Mouse (Mus musculus) embryonic stem cell, embryonic (primary cell): ENCODE results near the gene Slain1.

Experiments used
- CTCF ChIA-PET, 4 experiments: fragments of 300-600 bp in 2 of 4; fragments of 350-600 bp in 2 of 4; sonication (Branson Sonifier 250); formaldehyde crosslinking; loops; one replicate each; lab custom pipeline; 2022; ENCODE audit warnings: inconsistent platforms in 2 of 4; lab: Charles Lee
- POLR2A ChIA-PET, 4 experiments: fragments of 300-600 bp in 2 of 4; fragments of 350-600 bp in 2 of 4; sonication (Branson Sonifier 250); formaldehyde crosslinking; loops; one replicate each; lab custom pipeline; 2022; ENCODE audit warnings: antibody characterized with exemption in 4 of 4, inconsistent platforms in 1 of 4; lab: Charles Lee

Gene Slain1

DNA sequence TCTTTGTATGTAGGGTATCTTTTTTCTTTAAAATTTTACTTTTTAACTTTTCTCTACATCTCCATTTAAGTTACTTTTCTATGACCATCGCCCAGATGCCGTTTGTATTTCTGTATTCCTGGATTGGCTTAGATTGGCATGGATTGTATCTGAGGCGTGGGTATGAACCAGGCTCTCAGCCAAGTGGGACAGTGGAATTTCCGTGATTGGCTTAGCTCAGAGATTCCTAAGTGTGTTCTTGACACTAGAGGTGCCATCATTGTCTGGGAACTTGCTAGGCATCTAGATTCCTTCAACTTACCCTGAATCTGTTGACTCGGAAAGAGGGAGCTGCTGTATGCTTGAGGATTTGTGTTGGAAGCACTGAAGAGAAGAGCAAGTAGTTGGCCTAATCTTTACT is 5.4 kb downstream of the Slain1 start:
- POLR2A ChIA-PET, result interaction anchor here in 1 of 4 experiments (0.6 kb wide), 1 partner anchor 1432 kb away, joined by 3 read pairs; no protein-coding TSS in a partner anchor

GRCm38 (mm10) chr14:103657876-103658275 is 7.8 kb downstream of the Slain1 start:
- ChIA-PET POLR2A (interaction anchor here in 1 of 4 experiments (0.6 kb wide), 1 partner anchor 26 kb away, joined by 3 read pairs; no protein-coding TSS in a partner anchor), CTCF (no interaction called here)

More for the DNA sequence above, 5.4 kb downstream of the Slain1 start:
- CTCF ChIA-PET, result no interaction called here

- CTCF ChIA-PET, result no interaction called here
- POLR2A ChIA-PET, result no interaction called here
Observed at GRCm38 (mm10) chr14:103663026-103663425, 13.0 kb downstream of the Slain1 start.

- POLR2A ChIA-PET, result no interaction called here
- CTCF ChIA-PET, result no interaction called here
Observed at GRCm38 (mm10) chr14:103664391-103664790, 14.4 kb downstream of the Slain1 start.

DNA sequence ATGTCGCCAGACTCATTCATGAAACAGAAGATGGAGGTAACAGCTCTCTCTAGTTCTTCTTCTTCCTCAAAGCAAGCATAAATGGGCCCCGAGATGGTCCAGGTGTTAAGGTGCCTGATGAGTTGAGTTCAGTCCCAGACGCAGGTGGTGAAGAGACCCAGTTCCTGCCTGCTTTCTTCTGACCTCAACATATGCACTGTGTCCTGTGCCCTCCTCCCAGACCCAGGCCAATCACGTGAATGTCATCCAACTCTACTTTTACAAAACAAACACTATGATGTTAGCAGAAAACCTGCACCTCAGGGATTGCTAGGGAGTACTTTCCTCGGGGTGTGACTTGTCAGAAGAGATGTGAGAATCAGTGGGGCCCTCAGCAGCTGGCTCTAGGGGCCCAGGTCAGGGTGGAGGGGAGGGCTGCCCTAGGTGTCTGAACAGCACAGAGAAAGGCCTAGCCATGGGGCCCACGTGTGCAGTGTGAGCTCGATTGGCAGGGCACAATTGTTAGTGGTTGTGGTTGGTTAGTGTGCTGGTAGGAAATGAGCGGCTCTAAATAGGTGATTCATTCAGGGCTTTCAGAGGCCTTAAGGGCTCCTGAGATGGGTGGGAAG is 16.4 kb downstream of the Slain1 start:
- ChIA-PET CTCF (no interaction called here), POLR2A (interaction anchor here in 1 of 4 experiments (1.7 kb wide), 1 partner anchor 16 kb away, joined by 5 read pairs; the partner anchor contains the start of gene Slain1)

DNA sequence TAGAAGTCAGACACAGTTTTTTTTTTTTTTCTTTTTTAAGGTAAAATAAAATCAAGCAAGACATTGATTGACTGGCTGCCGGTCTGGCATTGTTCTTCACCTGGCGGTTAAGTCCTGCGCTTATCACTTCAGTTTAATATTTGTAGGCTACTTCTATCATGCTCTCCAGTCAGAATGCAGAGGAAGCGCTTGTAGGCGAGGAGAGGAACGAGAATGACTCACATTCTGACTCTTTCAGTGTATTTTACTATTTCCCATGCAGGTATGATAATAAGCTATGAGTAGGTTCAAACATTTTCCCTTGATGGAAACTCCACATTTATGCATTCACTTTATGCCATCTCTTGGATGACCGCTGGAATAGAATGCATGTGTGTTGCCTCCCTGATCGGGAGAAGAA is 17.0 kb downstream of the Slain1 start:
- ChIA-PET POLR2A (interaction anchor here in 1 of 4 experiments (0.5 to 1.7 kb wide), 3 partner anchors 13 to 686 kb away, joined by 3 to 5 read pairs (median 3); partner anchors contain the start of gene Slain1), CTCF (no interaction called here)

DNA sequence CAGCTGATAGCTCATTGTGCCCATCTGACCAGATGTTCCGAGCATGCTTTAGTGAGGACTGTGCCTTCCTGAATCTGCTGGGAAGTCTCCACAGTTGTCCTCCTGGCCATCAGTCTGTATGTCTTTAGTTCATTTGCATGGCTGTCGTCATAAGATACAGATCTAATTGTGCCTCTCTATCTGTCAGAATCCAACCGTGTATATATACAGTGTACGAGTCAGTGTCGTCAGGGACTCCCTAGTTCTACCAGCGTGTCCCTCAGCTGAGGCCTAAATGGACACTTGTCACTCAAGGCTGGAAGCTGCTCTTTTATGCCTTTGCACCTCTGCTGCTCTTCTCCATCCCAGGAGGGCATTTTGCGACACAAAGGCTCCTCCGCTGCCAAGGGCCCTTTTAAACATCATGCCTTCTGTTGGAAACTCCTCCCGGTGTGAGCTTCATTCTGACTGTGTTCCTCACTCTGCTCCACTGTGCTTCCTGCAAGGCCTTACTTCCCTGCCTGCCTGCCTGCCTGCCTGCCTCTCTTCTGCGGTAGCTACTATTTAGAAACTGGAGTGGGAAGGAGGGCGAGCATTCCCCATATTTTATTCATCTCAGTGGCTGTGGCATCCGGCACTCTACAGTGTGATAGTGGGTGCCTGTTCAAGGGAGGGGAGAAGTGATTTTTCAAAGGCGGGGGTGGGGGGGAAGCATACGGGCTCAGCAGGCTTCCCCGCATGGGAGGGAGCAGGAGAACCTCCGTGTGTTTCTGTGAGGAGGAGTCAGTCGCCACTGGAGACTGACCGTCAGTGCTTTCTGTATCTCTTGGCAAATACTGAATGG is 29.6 kb downstream of the Slain1 start:
- CTCF ChIA-PET, result no interaction called here
- POLR2A ChIA-PET, result interaction anchor here in 2 of 4 experiments (0.8 to 1.6 kb wide), 3 partner anchors 12 to 30 kb away, joined by 3 to 4 read pairs (median 3); partner anchors contain the start of gene Slain1 (in 1 of the 2)

DNA sequence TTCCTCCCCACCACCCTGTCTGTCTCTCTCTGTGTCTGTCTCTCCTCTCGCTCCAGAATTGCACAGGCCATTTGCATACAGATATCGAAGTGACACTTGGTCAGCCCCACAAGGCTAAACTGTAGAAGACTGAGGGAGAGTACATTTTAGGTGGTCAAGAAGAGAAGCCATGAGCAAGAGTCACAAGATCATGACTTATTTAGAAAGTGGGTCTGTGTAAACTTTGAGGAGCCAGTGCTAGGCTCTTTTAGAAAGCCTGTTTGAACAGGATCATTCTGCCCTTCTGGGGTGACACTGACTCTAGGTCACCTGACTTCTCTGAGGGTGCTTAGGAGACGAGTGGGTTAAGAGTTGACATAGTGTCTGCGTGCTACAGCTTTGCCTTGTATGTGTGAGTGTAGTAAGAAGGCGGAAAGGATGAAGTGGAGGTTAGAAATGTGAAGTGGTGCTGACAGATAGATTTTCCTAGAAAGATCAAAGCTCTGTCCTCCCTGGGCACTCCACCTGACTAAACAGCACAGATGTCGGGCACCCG is 30.3 kb downstream of the Slain1 start:
- CTCF ChIA-PET, result interaction anchor here in 1 of 4 experiments (0.6 kb wide), 1 partner anchor 110 kb away, joined by 11 read pairs; no protein-coding TSS in a partner anchor
- POLR2A ChIA-PET, result interaction anchor here in 2 of 4 experiments (0.7 to 1.0 kb wide), 2 partner anchors 9 to 13 kb away, joined by 3 to 4 read pairs; no protein-coding TSS in a partner anchor

DNA sequence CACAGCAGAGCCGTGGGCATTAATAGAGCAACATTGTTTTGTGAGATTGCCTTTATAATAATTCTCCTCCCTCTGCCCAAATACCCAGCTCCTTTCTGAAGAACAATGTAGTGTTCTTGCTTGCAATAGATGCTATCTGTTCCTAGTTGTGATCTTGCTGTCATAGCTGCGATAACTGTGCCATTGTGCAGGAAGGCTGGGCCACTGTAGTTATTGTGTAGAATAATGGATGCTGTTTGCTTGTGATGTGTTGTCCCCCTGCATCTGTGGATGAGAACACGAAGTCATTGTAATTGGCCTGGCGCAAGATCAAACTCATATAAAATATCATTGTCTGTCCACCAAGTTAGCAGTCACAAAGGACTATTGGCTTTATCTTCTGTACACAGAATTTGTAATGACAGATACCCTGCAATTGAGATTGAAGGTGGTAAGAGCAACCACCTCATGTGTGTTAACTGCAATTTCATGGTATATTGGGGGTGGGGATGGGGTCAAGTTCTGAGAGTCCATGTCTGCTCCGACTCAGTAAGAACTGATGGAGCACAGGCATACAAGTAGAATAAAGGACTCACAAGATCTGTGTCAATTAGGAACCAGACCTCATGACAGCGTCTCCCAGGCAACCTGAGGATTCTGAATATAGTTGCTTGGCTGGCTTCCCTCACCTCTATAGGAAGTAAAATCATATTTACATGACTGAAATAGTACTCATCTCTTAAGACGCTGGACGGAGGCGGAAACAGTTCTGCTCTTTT is 32.8 kb downstream of the Slain1 start:
- CTCF ChIA-PET, result no interaction called here
- POLR2A ChIA-PET, result no interaction called here

DNA sequence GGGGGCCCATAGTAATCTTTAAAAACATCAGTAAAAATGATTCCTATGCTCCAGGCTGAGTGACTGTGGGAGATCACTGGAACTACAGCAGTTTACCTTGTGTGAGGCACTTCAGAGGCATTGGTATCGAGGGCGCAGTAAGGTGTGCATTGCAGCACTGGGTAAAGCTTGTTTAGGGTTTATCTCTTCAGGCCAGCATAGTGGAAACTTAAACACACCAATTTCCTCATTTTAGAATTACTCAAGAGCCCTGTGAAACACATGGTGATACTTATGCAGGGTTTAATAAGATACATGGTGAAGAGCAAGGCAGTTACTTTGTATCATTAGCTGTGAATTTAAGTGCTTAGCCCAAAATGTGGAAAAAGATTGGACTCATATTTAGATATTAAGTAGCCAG is 37.0 kb downstream of the Slain1 start:
- ChIA-PET CTCF (no interaction called here), POLR2A (no interaction called here)

DNA sequence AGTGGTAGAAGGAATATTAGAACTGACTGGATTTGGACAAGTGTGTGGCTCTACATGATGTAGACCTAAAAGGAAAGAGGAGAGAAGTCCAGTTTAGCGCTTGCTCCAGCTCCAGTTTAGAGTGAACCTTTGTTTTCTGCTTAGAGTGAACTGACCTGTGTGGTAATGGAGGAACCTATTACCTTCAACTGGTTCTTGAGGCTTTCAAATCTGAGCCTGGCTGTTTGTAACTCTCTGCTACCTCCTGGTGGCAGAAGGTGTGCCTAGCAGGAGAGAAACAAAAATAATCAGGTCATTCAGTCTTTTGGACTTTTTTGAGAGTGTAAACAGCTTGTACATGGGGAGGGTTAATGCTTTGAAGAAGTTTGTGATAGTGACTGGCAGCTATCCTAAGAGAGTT is 44.3 kb downstream of the Slain1 start:
- ChIA-PET POLR2A (interaction anchor here in 1 of 4 experiments (1.0 kb wide), 1 partner anchor 143 kb away, joined by 3 read pairs; no protein-coding TSS in a partner anchor), CTCF (interaction anchor here in 2 of 4 experiments (0.6 to 2.2 kb wide), 8 partner anchors 8 to 682 kb away, joined by 4 to 14 read pairs (median 5); no protein-coding TSS in a partner anchor)

GRCm38 (mm10) chr14:103695620-103696019 is 45.6 kb downstream of the Slain1 start:
- CTCF ChIA-PET, result interaction anchor here in 2 of 4 experiments (0.7 to 2.2 kb wide), 6 partner anchors 9 to 683 kb away, joined by 3 to 14 read pairs (median 4); no protein-coding TSS in a partner anchor

DNA sequence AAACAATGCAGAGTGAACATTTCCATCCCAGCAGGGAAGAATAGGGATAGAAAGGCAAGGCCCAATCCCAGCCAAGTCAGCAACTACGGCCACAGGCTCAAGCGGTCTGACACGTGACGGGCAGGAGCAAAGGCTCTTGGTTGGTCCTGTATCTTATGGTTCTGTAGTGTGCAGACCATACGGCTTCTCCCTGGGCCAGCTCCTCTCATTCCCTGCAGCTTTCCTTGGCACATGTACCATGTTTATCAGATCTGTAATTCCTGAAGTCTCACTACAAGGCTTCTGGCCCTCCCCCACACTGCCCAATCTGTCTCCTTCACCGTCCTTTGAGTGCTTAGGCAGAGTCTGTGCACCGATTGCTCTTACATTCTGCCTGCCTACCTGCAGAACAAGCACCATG is 47.1 kb downstream of the Slain1 start:
- ChIA-PET CTCF (no interaction called here), POLR2A (no interaction called here)

More at GRCm38 (mm10) chr14:103695620-103696019, 45.6 kb downstream of the Slain1 start:
- POLR2A ChIA-PET, result interaction anchor here in 1 of 4 experiments (0.6 kb wide), 1 partner anchor 713 kb away, joined by 3 read pairs; the partner anchor contains the start of gene Kctd12

DNA sequence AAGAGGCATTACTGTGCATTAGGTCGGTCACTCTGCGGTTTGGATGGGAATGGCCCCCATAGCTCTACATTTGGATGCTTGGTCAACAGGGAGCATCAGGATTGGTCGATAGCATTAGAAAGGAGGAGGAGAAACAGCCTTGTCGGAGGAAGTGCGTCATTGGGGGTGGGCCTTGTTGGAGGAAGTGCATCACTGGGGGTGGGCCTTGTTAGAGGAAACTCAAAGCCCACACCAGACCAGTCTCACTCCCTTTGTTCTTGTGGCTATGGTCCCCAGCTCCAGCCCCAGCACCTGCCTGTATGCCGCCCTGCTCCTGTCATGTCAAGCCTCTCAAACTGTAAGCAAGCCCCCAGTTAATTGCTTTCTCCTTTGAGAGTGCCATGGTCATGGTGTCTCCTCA is 49.3 kb downstream of the Slain1 start:
- ChIA-PET CTCF (no interaction called here), POLR2A (no interaction called here)

DNA sequence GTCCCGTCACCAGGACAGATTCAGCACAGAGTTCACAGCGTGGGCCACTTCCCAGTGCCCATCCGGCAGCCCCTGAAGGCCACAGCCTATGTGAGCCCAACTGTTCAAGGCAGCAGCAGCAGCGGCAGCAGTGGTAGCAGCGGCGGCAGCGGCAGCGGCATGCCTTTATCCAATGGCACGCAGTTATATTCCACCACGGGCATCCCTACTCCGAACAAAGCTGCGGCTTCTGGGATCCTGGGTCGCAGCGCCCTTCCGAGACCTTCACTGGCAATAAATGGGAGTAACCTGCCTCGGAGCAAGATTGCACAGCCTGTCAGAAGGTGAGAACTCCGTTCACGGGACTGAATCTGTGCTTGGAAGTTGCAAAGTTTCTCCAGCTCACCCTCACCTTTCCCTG is 52.5 kb downstream of the Slain1 start:
- ChIA-PET CTCF (interaction anchor here in 3 of 4 experiments (0.6 to 1.4 kb wide), 4 partner anchors 8 to 1193 kb away, joined by 3 to 5 read pairs (median 3); no protein-coding TSS in a partner anchor), POLR2A (no interaction called here)

DNA sequence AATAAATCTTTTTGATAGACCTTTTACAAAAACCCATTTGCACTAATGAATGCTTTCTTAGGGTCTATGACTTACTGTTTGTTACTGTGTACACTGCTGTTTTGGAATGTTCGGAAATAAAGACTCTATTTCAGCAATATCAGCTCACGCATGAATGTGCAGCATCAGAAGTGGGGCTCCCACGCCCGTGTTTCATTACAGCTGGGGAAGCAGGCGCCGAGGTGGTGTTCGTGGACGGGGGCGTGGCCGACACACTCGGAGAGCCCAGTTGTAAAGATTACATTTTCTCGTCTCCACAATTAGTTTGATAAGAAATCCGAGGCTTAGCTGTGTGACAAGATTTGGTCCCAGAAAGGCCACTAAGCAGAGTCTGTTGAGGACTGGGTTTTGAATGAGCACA is 54.7 kb downstream of the Slain1 start:
- POLR2A ChIA-PET, result no interaction called here
- CTCF ChIA-PET, result interaction anchor here in 2 of 4 experiments (0.6 to 1.2 kb wide), 4 partner anchors 9 to 358 kb away, joined by 3 to 5 read pairs (median 4); no protein-coding TSS in a partner anchor

GRCm38 (mm10) chr14:103706347-103706746 is 56.3 kb downstream of the Slain1 start:
- CTCF ChIA-PET, result no interaction called here
- POLR2A ChIA-PET, result no interaction called here

- ChIA-PET POLR2A (no interaction called here), CTCF (interaction anchor here in 3 of 4 experiments (0.6 to 2.6 kb wide), 7 partner anchors 12 to 319 kb away, joined by 3 to 9 read pairs (median 3); no protein-coding TSS in a partner anchor)
Observed at GRCm38 (mm10) chr14:103708601-103709000, 58.6 kb downstream of the Slain1 start.
